Mouse (Mus musculus) layer of hippocampus, adult 9-10 months (tissue): Measurements from ENCODE around the gene Ctdsp1.
A peak's percentile ranks its signal among the peaks of the same experiment; 100 is the strongest.
"Not testable (repeated sequence)": the region's sequence is repeated elsewhere in the genome, so short reads cannot be mapped to it uniquely, and the experiment has no call there.

Experiments
- DNase-seq: peaks from one replicate; pipeline ENCODE4 v3.0.0; 2022; ENCODE audit warnings: low spot score

Gene Ctdsp1

DNA sequence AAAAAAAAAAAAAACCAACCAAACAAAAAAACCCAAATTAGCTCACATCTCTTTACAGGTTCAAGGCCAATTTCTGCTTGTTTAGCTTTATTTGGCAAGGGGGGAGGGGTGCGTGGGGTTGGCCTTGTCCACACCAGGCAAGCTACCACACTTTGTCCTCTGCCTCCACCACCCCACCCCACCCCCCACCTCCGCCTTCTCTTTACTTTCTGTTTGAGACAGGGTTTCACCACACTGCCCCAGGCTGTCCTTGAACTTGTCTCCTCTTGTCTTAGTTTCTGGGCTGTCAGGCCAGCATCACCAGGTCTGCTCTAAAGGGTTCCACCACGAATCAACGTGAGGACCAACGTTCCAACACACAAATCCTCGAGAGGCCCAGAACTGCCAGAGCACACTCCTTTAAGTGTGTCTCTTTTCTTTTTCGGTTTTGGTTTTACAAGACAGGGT lies 12.2 kb upstream of the Ctdsp1 start:
- DNase-seq, result no peak

DNA sequence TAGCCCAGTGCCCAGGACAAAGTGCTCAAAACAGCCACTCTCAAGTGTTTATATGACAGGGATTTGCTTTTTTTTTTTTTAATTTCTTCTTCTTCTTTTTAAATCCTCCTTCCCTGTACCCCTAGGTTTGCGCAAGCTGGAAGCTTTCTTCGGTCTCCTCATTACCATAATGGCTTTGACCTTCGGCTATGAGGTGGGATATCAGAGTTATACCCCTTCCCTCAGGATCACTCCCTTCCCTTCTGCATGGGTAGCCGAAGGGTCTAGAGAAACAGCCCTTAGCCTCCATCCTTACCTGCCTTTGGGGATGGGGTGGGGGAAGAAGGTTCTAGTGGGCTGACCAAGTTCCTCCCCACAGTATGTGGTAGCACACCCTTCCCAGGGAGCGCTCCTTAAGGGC lies 10.8 kb upstream of the Ctdsp1 start:
- DNase-seq, result no peak

DNA sequence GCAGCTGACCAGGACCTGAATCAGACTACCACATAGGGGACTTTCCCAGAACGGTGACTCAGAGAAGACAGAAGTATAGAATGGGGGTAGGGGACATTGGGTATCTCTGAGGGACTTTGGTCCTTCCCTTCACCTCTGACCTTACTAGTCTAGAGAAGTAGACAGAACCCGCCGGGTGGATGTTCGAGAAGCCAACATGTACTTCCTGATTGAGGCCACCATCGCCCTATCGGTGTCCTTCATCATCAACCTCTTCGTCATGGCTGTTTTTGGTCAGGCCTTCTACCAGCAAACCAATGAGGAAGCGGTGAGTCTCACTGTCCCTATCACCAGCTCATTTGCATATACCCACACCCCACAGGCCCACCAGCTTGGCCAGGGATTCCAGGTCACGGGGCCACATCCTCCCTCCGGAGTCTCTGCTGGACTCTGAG lies 9.7 kb upstream of the Ctdsp1 start:
- no peak for DNase-seq

DNA sequence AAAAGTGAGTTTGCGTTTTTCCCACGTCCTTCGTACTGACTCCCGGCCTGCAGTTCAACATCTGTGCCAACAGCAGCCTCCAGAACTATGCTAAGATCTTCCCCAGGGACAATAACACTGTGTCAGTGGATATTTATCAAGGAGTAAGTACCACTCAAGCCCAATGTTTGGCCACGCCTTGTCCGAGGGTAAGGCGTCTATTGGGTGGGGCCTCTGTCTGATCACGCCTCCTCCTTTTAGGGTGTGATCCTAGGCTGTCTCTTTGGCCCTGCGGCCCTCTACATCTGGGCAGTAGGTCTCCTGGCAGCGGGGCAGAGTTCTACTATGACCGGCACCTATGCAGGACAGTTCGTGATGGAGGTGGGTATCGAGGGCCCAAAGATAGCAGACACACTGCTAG lies 7.9 kb upstream of the Ctdsp1 start:
- no peak for DNase-seq

DNA sequence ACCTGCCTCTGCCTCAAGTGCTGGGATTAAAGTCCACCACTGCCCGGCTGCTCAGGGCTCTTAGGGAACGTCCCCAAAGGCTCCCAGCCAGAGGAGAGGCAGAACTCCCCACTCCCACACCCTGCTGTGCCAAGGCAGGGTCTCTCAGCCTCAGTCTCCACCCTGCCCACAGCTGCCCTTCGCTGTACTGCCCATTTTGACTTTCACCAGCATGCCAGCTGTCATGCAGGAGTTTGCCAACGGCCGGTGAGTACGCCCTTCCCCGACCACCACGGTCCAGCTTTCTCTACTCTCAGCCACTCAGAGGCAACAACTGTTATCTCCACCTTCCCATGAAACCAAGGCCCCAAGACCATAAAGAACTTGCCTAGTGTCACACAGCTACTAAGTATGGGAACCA lies 6.8 kb upstream of the Ctdsp1 start:
- DNase-seq, result no peak

DNA sequence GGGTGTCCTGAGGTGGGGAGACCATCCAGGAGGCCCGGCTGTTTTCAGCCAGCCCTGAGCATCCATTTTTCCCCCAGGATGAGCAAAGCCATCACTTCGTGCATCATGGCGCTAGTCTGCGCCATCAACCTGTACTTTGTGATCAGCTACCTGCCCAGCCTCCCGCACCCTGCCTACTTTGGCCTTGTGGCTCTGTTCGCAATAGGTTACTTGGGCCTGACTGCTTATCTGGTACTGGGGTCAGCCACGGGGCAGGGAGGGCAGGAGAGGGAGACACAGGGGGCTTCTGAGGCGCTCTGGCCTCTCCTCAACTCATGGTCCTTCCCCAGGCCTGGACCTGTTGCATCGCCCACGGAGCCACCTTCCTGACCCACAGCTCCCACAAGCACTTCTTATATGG lies 6.2 kb upstream of the Ctdsp1 start:
- DNase-seq, result no peak

DNA sequence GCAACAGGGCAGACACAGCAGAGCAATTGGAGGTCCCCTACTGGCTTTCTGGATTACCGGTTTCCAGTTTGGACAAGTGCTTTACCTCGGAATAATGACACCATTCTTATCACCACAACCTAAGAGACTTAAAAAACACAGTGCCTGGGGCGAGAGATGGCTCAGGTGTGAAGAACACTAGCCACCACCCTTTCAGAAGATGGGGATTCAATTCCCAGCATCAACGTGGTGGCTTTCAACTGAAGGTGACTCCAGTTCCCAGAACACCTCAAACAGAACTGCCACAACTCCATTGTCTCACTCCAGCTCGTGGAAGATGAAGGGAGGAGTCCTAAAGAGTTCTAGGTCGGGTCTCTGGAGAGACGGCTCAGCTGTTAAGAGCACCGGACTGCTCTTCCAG lies 5.8 kb upstream of the Ctdsp1 start:
- no peak for DNase-seq

DNA sequence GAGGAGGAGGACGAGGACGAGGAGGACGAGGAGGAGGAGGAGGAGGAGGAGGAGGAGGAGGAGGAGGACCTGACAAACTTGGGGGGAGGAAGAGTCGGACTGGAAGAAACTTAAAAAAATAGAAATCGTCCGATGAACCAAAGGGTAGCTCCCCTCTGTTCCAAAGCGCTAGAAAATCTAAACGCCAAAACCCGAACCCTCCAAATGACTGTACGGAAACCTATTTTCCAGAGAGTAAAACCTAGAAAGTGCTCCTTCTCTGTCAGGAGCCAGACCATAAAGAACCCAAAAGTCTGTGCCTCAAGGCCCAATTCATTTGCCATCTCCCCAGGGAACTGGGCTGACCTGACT lies 5.0 kb upstream of the Ctdsp1 start:
- DNase-seq, result no peak

DNA sequence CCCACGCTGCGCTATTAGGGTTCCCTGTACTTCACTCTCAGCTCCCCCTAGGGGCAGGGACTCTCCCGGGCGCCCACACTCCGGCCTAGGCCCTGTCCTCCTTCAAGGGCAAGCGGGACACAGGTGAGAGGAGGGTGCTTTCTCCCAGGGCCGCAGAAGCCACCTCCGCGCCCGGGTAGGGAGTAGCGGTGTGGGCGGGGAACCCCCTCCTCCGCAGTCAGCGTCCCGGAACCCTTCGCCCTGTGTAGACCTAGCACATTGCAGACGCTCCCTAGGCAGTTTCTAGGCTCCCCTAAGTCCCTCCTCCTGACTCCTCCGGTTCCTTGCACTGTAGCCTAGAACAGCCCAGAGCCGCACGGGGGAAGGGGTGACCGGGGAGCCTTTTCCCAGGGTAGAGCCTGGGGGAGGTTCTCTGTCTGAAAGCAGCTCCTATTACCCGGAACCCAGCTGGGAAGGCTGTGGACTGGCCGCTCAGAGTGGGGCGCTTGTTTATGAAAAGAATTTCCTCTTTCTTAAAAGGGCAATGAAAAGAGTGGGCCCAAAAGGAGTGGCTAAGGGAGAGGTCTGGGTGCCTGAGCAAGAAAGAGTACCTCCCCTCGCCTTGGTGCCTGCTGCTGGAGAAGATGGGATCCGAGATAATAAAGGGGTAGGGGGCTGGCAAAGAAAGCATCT lies 4.5 kb upstream of the Ctdsp1 start:
- peak; percentile 95 for DNase-seq

DNA sequence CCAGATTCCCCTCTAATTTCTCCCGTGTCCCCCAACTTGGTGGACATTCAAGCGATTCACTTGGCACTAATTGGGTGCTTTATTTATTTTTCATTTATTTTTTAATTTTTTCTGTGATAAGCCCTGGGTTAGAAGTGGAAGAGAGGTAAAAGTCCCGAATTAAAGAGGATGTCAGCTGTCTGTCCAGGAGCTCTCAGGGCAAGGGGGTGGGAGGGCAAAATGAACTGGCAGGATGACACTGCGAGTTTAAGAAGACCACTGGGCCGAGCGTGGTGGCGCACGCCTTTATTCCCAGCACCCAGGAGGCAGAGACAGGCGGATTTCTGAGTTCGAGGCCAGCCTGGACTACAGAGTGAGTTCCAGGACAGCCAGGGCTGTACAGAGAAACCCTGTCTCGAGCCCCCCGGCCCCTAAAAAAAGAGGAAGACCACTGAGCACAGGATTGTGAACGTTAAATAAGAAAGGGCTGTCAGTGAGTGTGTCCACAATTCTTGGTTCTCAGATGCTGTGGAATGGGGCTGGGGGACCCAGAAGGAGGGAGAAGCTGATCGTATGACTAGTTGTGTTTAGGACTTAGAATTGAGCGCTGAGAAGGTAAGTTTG lies 3.8 kb upstream of the Ctdsp1 start:
- DNase-seq, result no peak

DNA sequence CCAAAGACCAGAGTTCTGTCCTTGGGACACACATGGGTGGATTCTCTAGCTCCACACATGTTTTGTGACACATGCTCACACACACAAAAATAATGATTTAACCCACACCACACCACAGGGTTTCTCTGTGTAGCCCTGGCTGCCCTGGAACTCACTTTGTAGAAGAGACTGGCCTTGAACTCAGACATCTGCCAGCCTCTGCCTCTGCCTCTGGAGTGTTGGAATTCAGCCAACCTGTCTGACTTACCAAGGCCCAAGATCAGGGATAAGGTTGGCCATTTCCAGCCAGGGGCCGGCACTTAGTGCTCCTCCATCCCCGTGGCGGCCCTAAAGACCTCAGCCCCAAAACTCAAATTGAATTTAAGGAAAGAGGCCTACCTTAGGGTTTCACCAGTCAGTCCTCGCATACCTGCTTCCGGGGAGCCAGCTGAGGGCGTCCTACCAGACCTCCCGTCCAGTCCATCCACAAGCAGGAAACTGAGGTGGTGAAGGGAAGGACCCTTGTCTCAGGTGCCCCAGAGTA lies 2.9 kb upstream of the Ctdsp1 start:
- DNase-seq, result no peak

DNA sequence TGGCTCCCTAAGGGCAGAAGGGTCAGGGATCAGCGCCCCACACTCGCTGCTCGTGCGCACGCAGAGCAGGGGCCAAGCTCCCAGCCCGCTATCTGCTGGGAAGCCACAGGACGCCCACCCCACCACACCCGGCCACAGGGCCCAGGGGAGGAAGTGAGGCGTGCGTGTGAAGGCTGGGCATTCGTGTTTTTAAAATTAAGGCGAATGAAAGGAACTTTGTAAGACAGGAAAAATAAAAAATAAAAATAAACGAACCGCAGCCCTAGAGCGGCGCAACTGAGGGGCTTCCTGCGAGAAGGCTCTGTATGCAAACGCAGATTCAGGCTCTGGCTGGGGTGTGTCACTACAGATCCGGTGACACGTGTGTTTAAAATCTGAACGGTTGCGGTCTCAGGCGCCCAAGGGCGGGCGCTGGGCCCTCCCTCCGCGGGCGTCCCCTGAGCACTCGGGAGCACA lies 1.4 kb upstream of the Ctdsp1 start:
- DNase-seq, result no peak

DNA sequence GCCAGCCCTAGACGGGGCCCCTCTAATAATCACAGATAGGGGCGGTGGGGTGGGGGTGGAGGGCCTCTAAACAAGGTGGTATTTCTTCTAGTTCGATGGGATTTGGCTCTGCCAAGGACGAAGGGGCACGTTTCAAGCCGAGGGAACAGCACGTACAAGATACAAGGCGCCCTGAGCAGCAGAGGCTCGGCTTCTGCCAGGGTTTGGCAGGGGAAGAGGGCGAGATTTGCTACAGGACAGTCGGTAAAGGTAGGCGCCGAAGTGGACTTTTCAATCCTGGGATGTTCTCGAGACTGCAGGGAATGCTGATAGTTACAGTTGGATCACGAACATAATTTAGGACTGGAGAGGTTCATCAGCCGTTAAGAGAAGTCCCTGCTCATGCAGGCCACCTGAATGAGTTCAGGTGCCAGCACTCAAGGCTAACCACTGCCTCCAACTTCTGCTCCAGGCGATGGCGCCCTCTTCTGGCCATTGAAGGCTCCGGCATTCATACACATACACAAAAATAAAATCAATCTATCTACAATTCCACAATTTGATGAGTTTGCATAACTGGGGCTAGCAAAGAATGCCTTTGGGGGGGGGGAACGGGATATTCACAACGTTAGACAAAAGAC lies 912 bp upstream of the Ctdsp1 start:
- DNase-seq, result no peak

DNA sequence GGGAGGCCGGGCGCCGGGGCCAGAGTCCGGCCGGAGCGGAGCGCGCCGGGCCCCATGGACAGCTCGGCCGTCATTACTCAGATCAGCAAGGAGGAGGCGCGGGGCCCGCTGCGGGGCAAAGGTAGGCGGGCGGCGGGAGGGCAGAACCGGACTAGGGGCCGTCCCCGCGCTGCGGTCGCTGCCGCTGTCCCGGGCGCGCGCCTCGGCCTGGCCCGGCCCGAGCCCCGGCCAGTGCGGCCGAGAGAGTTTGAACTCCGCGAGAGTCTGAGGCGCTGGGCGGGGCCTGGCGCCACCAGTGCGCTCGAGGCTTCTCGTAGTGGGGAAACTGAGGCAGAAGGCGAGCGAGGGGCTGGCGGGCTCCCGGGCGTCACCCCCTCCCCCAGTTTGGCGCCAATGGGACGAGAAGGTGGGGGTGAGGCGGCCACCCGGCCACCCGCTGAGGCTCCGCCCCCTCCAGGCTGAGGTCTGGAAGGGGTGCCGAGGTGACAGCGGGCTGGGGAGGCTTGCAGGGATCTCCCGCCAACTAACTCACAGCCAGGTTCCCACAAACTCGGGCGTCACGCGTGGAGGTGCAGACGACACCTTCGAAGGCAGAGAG lies 634 bp downstream of the Ctdsp1 start:
- no peak for DNase-seq

DNA sequence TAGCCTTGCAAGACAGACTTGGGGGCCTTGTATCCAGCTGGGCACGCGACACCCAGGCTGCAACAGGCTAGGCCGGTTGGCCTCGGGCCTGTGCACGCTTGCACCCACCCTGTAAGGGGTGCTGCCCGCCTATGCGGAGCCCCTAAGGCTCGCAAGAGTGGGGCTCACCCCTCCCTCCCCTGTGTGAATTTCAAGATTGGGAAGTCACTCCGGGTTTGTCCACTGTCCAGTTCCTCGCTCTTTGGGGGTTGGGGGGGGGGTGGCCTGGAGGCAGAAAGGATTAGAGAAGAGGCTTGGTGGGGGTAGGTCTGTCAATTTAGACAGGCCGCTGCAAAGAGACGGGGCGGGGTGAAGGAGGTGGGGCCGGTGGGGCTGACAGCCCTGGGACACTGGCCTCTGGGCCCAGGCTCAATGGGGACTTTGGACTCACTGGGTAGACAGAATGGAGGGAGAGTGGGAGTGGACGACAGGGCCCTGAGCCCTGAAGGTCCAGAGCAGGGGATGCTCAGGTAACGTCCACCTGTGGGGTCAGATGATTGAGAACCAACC lies 1.2 kb downstream of the Ctdsp1 start:
- no peak for DNase-seq

DNA sequence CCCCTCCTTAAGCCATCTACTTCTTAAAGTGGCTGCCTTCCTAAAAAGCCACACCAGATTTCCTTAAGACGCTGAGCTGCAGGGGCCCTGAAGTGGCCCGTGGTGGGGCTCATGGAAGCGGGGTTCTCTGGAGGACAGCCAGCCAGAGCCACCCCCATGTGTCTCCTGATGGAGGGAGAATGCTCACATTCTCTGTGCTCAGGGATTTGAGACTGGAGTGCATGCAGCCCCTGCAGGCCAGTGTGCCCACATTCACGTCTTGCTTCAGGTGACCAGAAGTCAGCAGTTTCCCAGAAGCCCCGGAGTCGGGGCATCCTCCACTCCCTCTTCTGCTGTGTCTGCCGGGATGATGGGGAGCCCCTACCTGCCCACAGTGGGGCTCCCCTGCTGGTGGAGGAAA lies 1.7 kb downstream of the Ctdsp1 start:
- DNase-seq, result no peak

DNA sequence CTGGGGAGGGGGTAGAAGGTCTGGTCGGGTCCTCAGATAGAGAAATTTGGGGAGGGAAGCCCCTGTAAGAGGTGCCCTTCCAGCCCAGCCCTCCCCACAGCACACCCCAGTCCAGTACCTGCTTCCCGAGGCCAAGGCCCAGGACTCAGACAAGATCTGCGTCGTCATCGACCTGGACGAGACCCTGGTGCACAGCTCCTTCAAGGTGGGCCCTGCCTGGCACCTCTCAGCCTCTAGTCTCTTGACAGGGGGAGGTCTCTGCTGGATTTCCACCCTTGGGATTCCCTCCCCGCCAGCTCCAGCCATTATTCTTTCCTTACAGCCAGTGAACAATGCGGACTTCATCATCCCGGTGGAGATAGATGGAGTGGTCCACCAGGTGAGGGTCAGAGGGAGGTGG lies 2.4 kb downstream of the Ctdsp1 start:
- no peak for DNase-seq

DNA sequence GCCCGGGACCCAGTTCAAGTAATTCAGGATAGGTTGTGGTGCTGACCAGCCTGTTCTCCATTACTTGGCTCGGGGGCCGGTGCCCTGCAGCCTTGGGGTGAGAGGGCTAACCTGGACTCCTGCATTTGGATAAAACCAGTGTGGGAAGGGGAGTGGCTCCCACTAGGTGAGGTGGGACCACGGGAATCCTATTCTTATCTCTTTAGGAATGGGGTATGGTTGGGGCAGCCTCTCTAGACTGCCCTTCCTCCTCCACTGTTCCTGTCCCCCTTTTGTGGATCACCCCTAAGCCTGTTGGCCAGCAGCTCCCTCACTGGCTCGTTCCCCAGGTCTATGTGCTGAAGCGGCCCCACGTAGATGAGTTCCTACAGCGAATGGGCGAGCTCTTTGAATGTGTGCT lies 3.0 kb downstream of the Ctdsp1 start:
- DNase-seq, result no peak

DNA sequence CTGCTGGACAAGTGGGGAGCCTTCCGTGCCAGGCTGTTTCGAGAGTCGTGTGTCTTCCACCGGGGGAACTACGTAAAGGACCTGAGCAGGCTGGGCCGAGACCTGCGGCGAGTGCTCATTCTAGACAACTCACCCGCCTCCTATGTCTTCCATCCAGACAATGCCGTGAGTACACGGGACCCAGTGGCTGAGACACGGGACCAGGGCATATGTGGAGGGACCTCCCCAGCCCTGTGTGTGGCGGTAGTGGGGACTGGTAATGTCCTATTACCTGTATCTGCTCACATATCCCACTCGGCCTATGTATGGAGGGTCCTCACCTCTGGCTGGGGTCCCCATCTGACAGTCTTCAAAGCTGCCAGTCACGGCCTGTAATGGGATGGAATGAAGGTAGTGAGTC lies 3.5 kb downstream of the Ctdsp1 start:
- no peak for DNase-seq

DNA sequence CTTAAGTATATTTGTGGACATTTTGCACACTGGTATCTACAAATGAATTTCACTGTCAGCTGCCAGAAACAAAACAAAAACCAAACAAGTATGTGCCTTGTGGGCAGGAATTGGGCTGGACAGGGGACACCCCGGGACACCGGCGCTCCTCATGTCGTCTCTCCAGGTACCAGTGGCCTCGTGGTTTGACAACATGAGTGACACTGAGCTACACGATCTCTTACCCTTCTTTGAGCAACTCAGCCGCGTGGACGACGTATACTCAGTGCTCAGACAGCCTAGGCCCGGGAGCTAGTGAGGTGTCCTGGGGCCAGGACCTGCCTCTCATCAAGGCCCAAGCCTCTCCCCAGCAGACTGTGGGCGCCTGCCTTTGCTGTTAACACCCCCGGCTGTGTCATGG lies 4.0 kb downstream of the Ctdsp1 start:
- DNase-seq, result no peak

DNA sequence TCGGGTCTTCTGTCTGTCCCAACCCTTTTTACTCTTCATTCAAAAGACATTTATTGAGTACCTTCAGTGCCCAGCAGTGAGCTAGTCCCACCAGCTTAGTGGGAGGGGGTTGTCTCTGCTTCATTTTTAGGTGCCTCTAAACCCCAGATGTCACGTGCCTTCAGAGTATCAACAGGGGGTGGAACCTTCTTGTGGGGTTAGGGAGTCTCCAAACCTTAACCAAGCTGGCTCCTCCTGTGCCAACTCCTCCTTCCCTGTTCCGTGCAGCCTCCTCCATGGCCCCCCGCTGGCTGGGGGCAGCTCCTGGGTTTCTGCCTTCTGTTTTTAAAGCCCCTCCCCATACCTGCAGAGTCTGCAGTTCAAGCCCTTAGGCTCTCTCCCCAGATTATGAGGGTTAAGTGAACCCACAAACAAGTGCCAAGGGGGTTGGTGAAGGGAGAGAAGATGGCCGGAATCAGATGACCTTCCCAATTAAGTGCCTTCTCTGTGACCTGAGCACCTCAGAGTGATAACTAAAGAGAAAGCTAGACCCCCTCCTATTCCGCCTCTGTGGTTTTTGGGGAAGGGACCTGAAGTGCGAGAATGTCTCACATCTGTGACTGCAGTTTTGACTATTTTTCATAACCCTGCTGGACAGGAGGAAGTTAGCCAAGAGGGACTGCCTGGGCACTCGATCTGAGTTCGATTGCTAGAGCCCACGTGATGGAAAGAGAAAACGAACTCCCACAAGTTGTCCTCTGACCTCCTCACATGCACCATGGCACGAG lies 5.3 kb downstream of the Ctdsp1 start:
- not testable (repeated sequence) for DNase-seq
